Mouse (Mus musculus): ENCODE measurements around the gene Gm20388.

DNA sequence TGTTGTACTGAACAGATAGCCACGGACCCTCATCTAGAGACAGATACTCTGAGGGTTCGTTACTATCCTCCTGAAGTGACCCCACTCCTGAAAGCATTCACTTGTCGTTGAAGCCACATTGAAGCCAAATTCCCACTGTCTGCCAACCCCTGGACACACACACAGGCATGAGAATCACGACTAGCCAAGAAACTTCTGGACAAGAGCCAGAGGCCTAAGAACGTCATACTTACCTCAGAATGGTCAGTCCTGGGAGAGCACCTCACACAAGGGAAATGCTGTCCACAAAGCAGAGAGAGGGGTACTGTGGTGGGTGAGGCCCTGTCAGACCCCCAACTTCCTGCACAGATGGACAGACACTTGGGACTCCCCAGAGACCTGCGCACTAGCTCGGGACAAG is 1985.3 kb downstream of the Gm20388 start:
- TF ChIP-seq CTCF (IDR thresholded peaks at IDR 0.05; ENCODE audit: borderline replicate concordance, extremely low read depth, insufficient read depth, insufficient read length) (no peak), POLR2A (IDR thresholded peaks at IDR 0.05; ENCODE audit: borderline replicate concordance, extremely low read depth, insufficient read depth, insufficient read length, poor library complexity, severe bottlenecking) (no peak)

Data from brain, embryonic 14.5 days (tissue).